Mouse (Mus musculus): ENCODE measurements around the gene 1700037H04Rik.

GRCm38 (mm10) chr2:131140533-131140905 is 19.4 kb downstream of the 1700037H04Rik start:
- no peak for TF ChIP-seq POLR2A (IDR thresholded peaks at IDR 0.05; ENCODE audit: control insufficient read depth, low read depth, low read length)
- TF ChIP-seq CTCF (IDR thresholded peaks at IDR 0.05; ENCODE audit: control insufficient read depth, insufficient read depth, insufficient replicate concordance, low read depth, low read length), result no peak
